Mouse (Mus musculus): ENCODE measurements at regions not wholly inside any gene's neighbourhood (a gene's known extent, or its start where the extent isn't known, plus 50 kb on each side); places are given as distances from the start of the nearest gene placed in this dataset.
A peak's percentile ranks its signal among the peaks of the same experiment; 100 is the strongest.

GRCm38 (mm10) chr8:34709316-34709715 lies 597.8 kb upstream of the Gm10131 start:
- no peak for DNase-seq (ENCODE audit: low spot score)

- no peak for DNase-seq (ENCODE audit: low spot score)
Measured at GRCm38 (mm10) chr8:34703351-34703750, 591.8 kb upstream of the Gm10131 start.

- no peak for DNase-seq (ENCODE audit: low spot score)
Measured at GRCm38 (mm10) chr8:34702806-34703205, 591.3 kb upstream of the Gm10131 start.

- no peak for DNase-seq (ENCODE audit: low spot score)
Measured at GRCm38 (mm10) chr8:34699015-34699414, 587.5 kb upstream of the Gm10131 start.

- no peak for DNase-seq (ENCODE audit: low spot score)
Measured at GRCm38 (mm10) chr8:34696365-34696764, 584.8 kb upstream of the Gm10131 start.

GRCm38 (mm10) chr8:34692606-34693005 lies 581.1 kb upstream of the Gm10131 start:
- no peak for DNase-seq (ENCODE audit: low spot score)

GRCm38 (mm10) chr8:34691776-34692175 lies 580.2 kb upstream of the Gm10131 start:
- DNase-seq (ENCODE audit: low spot score) = no peak

- DNase-seq (ENCODE audit: low spot score) = no peak
Measured at GRCm38 (mm10) chr8:34689825-34690493, 578.4 kb upstream of the Gm10131 start.

- no peak for DNase-seq (ENCODE audit: low spot score)
Measured at GRCm38 (mm10) chr8:34689049-34689824, 577.7 kb upstream of the Gm10131 start.

GRCm38 (mm10) chr8:34688396-34689048 lies 577.0 kb upstream of the Gm10131 start:
- DNase-seq (ENCODE audit: low spot score) = no peak

- DNase-seq (ENCODE audit: low spot score) = no peak
Measured at GRCm38 (mm10) chr8:34686371-34686770, 574.8 kb upstream of the Gm10131 start.

- no peak for DNase-seq (ENCODE audit: low spot score)
Measured at GRCm38 (mm10) chr8:34684683-34685082, 573.1 kb upstream of the Gm10131 start.

- DNase-seq (ENCODE audit: low spot score) = no peak
Measured at GRCm38 (mm10) chr8:34683173-34683572, 571.6 kb upstream of the Gm10131 start.

GRCm38 (mm10) chr8:34682221-34682620 lies 570.7 kb upstream of the Gm10131 start:
- DNase-seq (ENCODE audit: low spot score) = no peak

GRCm38 (mm10) chr8:34679565-34680291 lies 568.2 kb upstream of the Gm10131 start:
- no peak for DNase-seq (ENCODE audit: low spot score)

- no peak for DNase-seq (ENCODE audit: low spot score)
Measured at GRCm38 (mm10) chr8:34678879-34679278, 567.3 kb upstream of the Gm10131 start.

GRCm38 (mm10) chr8:34671716-34672115 lies 560.2 kb upstream of the Gm10131 start:
- peak; percentile 65 for DNase-seq (ENCODE audit: low spot score)

GRCm38 (mm10) chr8:34670930-34671715 lies 559.6 kb upstream of the Gm10131 start:
- no peak for DNase-seq (ENCODE audit: low spot score)

GRCm38 (mm10) chr8:34669146-34669545 lies 557.6 kb upstream of the Gm10131 start:
- no peak for DNase-seq (ENCODE audit: low spot score)

GRCm38 (mm10) chr8:34664429-34664828 lies 552.9 kb upstream of the Gm10131 start:
- no peak for DNase-seq (ENCODE audit: low spot score)

- DNase-seq (ENCODE audit: low spot score) = no peak
Measured at GRCm38 (mm10) chr8:34662532-34662931, 551.0 kb upstream of the Gm10131 start.

GRCm38 (mm10) chr8:34651750-34652149 lies 540.2 kb upstream of the Gm10131 start:
- peak; percentile 49 for DNase-seq (ENCODE audit: low spot score)
